Mouse (Mus musculus): ENCODE results near the gene Slc44a5.

GRCm38 (mm10) chr3:154298490-154298889 lies 325.3 kb downstream of the Slc44a5 start:
- TF ChIP-seq CTCF (IDR thresholded peaks at IDR 0.05; ENCODE audit: low read depth, low read length), result no peak
- no peak for TF ChIP-seq POLR2A (IDR thresholded peaks at IDR 0.05; ENCODE audit: borderline replicate concordance, low read depth, low read length)
